Mouse (Mus musculus): ENCODE results near the gene Pnrc1. TPM values are rescaled to one million over a fixed set of nuclear protein-coding genes. Genes with fewer than 3 reads are reported as not detected.
"Not testable (repeated sequence)": the region's sequence is repeated elsewhere in the genome, so short reads cannot be mapped to it uniquely, and the experiment has no call there.

Gene Pnrc1
- total RNA-seq (2014; fragmentation: Nextera tagmentation), result 48.2 and 55.2 TPM in 2 replicates
- 66.8 and 116 TPM in 2 replicates for total RNA-seq (2017)

DNA sequence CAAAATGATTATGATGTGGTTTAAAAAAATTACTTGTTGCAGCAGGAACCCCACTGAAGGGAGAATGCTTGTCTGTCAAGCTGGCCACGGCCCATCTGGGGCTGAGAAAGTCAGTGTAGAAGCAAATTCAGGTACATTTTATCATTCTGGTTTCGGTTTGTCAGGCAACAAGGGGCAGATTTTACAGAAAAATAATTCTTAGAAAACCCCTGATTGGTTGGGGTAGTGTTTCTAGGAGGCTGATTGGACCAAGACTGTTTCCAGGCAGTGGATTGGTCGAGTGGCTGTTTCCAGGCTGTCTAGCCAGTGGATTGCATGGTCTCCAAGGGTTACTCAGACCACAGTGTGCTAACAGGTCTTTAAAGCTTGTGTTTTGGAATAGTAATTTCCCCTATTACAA lies at the start of gene Pnrc1:
Pnrc1 (minus strand) TSS at position 162 of the 400 bp plus-strand sequence.
- ATAC-seq (replicated peaks; ENCODE audit: poor library complexity, severe bottlenecking), result peak; percentile 70

DNA sequence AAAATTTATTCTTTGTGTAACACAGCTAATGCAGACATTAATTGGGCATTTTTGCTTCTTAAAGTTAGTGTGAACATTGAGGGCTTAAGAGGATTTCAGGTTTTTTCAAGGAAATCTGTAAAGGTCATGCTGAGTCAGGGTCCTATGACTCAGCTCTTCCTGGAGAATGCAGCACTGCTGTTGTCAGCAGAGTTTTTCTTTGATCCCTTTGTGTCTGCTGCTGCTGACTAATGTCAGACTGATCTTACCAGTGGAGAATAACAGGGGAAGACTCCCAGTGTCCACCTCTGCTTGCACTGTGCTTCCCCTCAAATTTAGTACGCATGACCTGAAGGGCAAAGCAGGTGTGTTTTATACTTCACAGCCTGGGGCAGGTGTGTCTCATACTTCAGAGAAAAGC lies 48.0 kb upstream of the Pnrc1 start:
- ATAC-seq (replicated peaks; ENCODE audit: poor library complexity, severe bottlenecking), result no peak

DNA sequence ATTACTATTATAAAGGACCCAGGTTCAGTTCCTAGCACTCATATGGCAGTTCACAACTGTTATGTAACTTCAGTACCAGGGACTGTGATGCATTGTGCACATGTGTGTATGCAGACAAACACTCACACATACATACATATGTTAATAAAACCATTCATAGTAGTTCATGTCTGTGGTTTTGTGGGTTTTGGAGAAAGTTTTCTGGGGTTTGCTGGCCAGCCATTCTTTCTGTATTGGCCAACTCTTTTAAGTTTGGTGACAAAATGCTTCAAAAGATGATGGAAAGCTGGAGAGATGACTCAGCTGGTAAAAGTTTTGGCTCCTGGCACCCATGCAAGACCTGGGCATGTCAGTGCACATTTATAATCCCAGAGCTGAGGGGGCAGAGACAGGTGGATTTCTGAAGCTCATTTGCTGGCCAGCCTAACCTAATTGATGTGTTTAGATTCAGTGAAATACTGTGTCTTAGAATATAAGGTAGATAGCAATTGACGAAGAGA lies 43.0 kb upstream of the Pnrc1 start:
- no peak for ATAC-seq (replicated peaks; ENCODE audit: poor library complexity, severe bottlenecking)

DNA sequence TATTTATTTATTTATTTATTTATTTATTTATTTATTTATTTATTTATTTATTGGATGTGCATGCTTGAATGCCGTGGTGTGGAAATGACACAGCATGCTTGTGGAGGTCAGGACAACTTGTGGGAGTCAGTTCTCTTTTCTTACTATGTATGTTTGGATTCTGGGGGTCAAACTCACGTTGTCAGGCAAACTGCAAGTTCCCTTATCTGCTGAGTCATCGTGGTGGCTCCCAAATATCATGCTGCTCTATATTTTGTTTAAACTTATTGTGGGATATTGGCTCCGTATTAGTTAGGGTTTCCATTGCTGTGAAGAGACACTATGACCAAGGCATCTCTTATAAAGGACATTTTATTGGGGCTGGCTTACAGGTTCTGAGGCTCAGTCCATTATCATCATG lies 41.2 kb upstream of the Pnrc1 start:
- ATAC-seq (replicated peaks; ENCODE audit: poor library complexity, severe bottlenecking), result no peak; the same call in 1 of the 2 replicates

DNA sequence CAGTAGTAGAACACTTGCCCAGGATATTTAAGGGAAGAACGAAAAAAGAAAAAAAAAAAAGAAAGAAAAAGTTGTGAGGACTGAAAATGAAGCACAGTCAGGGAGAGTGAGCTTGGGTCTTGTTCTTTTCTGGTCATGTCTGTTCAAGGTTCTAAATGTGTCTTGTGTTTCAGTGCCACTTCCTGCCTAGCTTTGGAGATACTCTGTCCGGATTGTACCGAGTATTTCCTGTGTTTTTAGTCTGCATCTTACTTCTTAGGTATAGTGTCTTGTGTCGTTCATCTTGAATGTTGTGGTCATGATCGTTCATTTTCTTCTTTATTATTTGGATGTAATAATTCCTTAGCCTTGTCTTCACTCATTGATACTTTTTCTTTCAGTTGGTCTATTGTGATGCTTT lies 25.9 kb upstream of the Pnrc1 start:
- no peak for ATAC-seq (replicated peaks; ENCODE audit: poor library complexity, severe bottlenecking)

DNA sequence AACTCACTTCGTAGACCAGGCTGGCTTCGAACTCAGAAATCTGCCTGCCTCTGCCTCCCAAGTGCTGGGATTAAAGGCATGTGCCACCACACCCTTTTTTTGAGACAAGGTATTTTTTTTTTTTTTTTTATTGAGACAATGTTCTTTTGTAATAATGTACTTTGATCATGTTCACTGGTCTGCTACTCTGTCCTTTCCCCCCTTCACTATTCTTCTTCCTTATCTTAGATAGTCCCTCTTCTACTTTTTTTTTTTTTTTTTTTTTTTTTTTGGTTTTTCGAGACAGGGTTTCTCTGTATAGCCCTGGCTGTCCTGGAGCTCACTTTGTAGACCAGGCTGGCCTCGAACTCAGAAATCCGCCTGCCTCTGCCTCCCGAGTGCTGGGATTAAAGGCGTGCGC lies 24.2 kb upstream of the Pnrc1 start:
- ATAC-seq (replicated peaks; ENCODE audit: poor library complexity, severe bottlenecking), result not testable (repeated sequence)

DNA sequence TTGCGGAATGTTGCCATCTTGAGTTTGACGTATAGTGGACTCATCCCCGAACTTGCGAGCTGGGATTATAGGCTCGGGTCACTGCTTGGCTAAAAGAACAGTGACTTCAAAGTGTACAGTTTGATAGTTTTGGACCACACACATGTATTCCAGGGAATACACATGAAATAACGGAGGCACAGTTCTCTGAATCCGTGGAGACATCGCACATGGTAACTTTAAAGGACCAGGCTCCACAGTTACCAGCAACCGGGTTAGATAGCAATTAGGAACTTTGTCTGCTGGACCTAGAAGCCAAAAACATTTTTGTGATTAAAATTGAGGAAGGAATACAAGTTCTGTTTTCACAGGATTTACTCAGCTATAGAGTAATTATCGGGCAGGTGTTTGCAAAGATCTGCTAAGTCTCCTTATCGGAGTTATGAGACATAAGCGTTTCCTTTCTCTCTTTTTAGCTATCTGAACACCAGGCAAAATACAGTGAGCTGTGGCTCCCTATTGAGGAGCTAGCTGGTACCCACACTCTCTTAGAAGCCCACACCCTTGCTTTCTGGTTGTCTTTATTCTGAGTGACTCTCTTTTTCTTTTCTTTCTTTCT lies 21.0 kb upstream of the Pnrc1 start:
- no peak for ATAC-seq (replicated peaks; ENCODE audit: poor library complexity, severe bottlenecking)

DNA sequence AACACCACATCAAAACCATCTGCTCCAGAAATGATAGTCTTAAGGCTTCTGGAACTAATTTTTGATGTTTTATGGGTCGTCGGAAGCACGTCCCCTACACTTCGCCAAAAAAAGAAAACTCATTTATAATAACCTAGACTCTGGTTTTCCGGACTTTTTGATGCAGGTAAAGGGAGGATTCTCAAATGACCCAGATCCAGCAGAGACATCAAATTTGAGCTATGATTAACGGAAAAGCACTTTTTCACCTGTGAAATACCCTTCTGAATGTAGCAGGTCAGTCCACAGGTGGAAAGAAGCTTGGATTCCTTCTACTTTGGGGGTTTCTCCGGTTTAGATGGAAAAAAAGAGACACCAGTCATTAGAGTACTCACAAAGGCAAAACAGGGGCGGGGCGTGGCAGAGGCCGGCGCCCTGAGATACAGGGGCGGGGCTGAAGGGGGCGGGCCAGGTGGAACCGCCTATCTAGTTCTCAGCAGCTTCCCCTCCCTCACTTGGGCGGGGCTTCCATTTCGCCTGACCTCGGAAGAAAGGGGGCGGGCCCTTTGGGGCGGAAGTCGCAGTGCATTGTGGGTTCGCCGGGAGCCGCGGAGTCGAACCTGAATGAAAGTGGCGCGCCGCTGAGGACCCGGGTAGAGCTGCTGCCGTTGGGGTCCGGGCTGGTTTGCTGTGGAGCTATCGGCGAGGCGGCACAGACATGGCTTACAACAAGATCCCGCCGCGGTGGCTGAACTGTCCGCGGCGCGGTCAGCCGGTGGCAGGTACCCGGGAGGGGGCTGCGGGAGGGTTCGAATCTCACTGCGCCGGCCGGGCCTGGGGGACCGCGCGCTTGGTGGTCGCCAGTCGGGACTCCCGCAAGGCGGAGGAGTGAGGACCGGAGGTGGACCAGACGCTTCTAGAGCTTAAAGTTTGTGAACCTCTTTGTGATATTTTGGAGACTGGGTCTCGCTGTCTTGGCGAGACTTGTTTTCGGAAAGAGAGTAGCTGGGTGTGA lies 20.1 kb upstream of the Pnrc1 start, which contains the start of gene Rngtt:
Rngtt (plus strand) TSS at position 548 of the 994 bp plus-strand sequence.
- ATAC-seq (replicated peaks; ENCODE audit: poor library complexity, severe bottlenecking), result peak; percentile 99

DNA sequence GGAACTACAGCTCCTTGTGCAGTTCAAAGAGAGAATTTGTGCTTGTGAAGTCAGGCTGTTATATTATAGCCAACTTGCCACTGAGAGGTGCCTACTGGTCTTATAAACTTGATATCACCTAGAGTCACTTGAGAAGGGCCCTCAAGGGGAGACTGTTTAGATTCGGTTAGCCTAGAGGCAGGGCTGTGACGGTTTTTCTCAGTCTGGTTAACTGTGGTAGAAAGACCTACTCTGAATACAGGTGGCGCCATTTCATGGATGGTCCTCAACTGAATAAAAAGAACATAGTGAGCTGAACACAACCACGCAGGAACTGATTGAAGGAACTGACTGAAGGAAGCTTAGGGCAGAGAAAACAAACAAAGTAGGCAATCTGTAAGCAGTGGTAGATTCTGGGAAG lies 17.2 kb upstream of the Pnrc1 start:
- ATAC-seq (replicated peaks; ENCODE audit: poor library complexity, severe bottlenecking), result no peak

DNA sequence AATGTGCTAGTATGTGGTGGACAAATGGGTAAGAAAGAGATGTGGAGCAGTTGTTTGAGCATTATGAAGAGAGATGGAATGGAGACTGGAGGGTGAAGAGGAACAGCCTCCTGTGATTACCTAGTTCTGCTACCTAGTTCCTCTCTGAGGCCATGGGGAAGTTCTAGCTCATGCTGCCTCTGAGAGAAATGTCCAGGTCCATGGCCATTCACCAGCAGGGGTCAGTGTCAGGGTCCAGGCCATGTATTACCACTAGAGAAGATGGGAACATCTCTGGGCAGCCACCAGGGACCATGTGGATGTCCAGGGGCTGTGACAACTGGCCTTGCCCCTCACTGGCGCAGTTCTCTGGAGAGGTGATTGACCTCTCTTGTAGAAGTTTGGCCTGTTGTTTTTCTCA lies 13.1 kb upstream of the Pnrc1 start:
- ATAC-seq (replicated peaks; ENCODE audit: poor library complexity, severe bottlenecking), result peak; percentile 62

DNA sequence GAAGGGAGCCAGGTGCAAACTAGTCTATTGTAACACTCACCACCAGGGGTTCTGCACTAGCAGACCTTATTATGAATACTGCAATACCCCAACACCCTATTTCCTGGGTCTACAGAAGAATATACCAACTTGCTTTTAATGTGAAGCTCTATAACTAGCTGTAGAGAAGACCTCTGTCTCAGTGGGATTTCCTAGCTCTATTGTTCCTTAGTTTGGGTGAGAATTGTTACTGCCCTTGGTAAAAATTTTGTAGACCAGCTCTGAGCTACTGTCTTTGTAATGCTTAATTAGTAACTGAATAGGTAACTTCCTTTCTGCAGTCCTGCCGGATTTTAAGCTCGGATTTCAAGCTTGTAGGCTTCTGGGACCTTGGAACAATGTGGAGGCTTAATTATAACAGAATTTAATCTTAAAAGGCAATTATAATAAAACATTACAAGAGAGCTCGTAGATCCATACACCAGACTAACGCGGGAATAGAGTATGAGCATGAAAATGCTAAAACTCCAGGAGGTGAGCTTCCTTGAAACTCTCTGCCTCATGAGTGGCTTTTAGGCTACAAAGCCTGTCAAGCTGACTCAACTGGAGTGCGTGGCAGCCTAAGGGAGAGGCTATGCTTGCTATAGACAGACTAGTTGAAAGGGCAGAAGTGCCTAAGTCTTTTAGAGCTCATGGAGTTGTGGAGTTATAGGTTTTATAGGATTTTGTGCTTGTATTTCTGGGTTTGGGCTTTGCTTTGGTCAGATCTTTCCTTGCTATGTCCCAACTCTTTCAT lies 11.1 kb upstream of the Pnrc1 start:
- not testable (repeated sequence) for ATAC-seq (replicated peaks; ENCODE audit: poor library complexity, severe bottlenecking)

DNA sequence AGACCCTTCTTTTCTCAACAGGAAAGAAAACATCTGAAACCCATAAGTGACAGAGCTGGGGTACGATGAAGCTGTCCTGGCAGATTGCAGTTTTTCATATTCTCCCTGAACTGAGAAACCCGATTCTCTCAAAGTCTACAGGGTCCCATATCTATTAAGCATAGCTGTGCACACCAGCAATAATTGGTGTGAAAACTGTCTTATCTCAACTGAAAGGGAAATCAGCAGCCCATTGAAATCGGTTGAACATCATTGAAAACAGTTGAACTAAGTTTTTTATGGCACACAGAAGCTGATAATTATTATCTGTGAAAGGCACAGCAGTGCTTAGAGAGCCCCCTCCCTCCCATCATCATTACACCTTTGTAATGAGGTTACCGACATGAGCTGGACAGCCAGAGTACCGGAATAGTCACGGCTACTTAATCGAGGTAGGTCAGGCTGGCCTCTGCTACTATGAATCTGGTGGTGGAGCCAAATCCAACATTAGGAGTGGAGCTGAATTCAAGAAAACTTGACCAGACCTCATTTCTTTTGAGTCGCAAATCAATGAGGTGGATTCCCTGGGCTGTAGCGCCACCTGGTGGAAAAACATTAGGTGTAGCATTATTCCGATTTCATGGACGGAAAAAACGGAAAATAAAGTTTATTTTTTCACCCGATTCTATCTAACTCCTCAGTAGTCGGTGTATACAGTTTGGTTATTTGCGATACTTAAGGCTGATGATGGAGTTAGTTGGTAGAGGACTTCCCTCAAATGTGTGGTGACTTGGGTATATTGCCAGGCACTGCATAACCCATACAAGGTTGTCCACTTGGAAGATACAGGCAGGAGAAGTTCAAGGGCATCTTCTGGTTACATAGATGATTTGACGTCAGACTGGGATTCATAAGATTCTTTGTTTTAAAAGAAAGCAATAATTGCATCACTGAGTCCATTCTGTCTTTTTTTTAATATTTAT lies 2.7 kb upstream of the Pnrc1 start:
- ATAC-seq (replicated peaks; ENCODE audit: poor library complexity, severe bottlenecking), result peak; percentile 23

DNA sequence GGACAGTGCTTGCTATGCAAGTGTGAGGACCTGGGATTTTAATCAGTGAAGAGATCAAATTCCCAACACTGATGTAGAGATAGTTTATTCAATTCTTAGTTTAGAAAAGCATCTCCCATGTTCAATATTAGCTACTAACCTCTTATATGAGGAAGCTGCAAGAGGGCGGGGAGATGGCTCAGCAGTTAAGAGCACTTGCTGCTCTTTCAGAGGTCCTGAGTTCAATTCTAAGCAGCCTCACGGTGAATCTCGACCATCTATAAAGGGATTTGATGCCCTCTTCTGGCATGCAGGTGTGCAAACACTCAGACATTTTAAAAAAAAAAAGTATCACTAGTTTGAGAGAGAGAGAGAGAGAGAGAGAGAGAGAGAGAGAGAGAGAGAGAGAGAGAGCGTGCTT lies 915 bp upstream of the Pnrc1 start:
- ATAC-seq (replicated peaks; ENCODE audit: poor library complexity, severe bottlenecking), result no peak

DNA sequence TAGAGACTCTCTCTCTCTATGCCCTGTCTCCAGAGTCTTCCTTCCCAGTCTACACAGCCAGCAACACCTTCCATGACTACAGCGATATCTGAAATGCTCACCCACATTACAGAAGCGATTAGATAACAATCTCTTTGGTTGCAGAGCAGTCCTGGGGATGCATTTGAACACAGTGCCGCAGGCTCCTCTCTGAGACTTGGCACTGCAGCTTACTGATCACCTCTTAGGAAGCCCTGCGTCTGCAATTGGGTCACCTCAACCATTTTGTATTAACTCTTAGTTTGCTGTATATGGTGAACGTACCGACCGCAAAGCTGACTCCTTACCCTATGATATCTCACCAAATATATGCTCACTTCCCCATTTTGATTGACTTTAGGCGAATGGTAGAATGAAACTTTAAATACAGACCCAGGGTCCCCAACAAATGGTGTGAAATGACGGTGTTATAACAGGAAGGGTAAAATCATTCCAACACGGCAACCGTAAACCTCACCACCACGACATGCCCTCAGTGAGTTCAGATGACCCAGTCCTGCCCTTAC lies 785 bp downstream of the Pnrc1 start:
- ATAC-seq (replicated peaks; ENCODE audit: poor library complexity, severe bottlenecking), result peak; percentile 62

DNA sequence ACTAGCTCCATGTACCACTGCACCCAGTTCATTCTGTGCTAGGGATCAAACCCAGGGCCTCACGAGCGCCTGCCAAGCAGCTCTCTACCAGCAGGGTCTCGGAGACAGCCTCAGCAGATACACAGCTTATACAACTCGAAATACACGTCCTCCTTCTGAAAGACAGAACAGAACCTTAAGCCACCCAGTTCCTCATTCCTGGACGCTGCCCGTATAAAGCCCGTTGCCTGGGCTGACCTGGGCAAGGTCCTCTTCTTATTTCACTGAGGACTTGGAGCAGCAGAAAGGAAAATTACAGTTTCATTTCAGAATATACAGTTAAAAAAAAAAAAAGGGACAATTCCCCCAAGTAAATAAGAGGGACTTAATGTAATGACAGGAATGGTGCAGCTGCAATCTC lies 4.5 kb downstream of the Pnrc1 start:
- peak; percentile 42 for ATAC-seq (replicated peaks; ENCODE audit: poor library complexity, severe bottlenecking)

DNA sequence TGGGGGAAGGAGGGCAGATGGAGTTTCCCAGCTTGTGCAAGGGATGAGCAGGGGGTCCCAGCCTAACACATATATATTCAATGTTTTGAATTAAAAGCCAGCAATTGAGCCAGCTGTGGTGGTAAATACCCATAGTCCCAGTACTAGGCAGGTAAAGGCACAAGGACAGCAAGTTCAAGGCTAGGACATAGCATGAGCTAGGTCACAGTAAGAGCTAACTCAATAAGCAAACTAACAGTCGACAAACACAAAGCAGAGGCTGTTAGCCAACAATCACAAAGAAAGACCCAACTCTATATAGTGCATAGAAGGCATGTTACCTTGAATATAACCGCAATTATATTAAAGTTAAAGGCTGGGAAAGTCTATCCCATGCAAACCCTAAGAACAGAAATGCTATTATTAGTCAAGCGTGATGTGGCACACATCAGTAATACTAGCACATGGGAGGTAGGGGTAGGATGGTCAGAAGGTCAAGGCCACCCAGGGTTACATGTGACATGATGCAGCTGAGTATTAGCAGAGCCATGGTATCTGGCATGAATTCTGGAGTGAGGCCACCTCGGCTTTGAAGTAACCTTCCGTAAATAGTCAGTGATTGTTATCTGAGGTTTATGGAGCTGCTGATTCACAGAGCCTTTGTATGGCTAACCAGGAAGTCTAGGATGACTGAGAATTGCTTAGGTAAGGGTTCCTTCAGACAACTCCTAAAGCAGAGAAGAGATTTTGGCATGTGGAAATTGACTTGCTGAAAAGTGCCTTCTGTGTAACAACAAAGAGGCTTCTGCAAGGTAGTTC lies 5.7 kb downstream of the Pnrc1 start:
- ATAC-seq (replicated peaks; ENCODE audit: poor library complexity, severe bottlenecking), result no peak

DNA sequence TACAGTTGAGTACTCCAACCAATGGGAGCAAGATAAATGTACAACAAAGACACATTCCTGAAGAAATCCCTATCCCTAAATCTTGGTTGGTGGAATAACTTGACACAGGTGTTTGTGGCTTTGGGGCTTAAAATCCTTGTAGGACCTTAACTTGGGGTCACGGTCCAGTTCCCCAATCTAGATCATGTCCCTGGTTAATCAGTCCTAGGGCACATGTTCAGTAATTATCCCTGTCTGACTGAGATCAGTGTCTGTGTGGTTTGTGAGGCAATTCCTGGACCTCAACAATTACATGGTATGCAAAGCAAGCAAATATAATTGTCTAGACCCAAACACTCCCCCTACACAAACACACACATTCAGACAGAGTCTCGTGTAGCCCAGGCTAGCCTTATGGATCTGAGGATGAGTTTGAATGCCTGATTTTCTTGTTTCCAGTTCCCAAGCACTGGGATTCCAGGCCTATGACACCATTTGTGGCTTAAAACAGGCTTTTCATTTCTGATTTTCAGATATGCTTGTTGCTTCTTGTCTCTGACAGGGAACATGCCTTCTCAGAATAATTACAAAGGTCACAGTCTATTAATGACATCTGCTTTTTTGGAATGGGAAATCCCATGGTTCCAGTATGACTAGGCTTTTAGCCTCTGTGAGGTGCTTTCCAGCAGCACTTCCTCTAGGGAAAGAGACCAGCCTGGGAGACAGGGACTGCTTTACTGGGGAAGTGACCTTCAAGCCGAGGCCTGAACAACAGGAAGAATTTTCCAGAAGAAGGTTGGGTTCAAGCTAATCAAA lies 7.9 kb downstream of the Pnrc1 start:
- no peak for ATAC-seq (replicated peaks; ENCODE audit: poor library complexity, severe bottlenecking)
